Mouse (Mus musculus) MEL (cell line): ENCODE results near the gene Hist1h2bh.

ENCODE experiments used
- CTCF ChIP-seq, 3 experiments: IDR thresholded peaks in 2 of 3; conservative IDR thresholded peaks in 1 of 3; 2 replicates each; pipeline ENCODE4 v1.5.1; 2011 to 2012; ENCODE audit warnings: low read length in 3 of 3, low read depth in 2 of 3, mild to moderate bottlenecking in 2 of 3, improper control_type of control experiment in 1 of 3, inconsistent platforms in 1 of 3, mixed read lengths in 1 of 3, moderate library complexity in 1 of 3; ENCODE audit not compliant: control insufficient read depth in 1 of 3, insufficient read depth in 1 of 3, poor library complexity in 1 of 3, severe bottlenecking in 1 of 3
- E2F4 ChIP-seq: IDR thresholded peaks from 2 replicates; pipeline ENCODE4 v1.6.1; 2011; ENCODE audit warnings: low read depth, low read length, improper control_type of control experiment, borderline replicate concordance
- EP300 ChIP-seq, 2 experiments: IDR thresholded peaks; 2 replicates each; pipeline ENCODE4 v1.6.1; 2011; ENCODE audit warnings: improper control_type of control experiment in 2 of 2, low read length in 2 of 2, low read depth in 1 of 2, mild to moderate bottlenecking in 1 of 2
- GATA1 ChIP-seq: IDR thresholded peaks from 2 replicates; pipeline ENCODE4 v1.6.1; 2011; ENCODE audit warnings: low read depth, low read length, improper control_type of control experiment
- KAT2A ChIP-seq: conservative IDR thresholded peaks from 2 replicates; pipeline ENCODE4 v1.6.1; 2012; ENCODE audit warnings: low read depth, low read length, improper control_type of control experiment, inconsistent platforms
- MAX ChIP-seq: IDR thresholded peaks from 2 replicates; pipeline ENCODE4 v1.6.1; 2011; ENCODE audit warnings: low read length, improper control_type of control experiment
- MEF2A ChIP-seq: IDR thresholded peaks from 2 replicates; pipeline ENCODE4 v1.6.1; 2014; ENCODE audit warnings: low read depth, mild to moderate bottlenecking, inconsistent platforms, low read length, improper control_type of control experiment; ENCODE audit not compliant: poor library complexity, insufficient replicate concordance, severe bottlenecking; ENCODE audit errors: extremely low read depth
- NRF1 ChIP-seq: IDR thresholded peaks from 2 replicates; pipeline ENCODE4 v1.6.1; 2014; ENCODE audit warnings: low read depth, mild to moderate bottlenecking, inconsistent platforms, low read length, improper control_type of control experiment, moderate library complexity; ENCODE audit not compliant: poor library complexity, insufficient read depth, severe bottlenecking
- POLR2A ChIP-seq, 2 experiments: IDR thresholded peaks; 2 replicates each; pipeline ENCODE4 v1.6.1; 2011 to 2012; ENCODE audit warnings: low read length in 2 of 2, mild to moderate bottlenecking in 2 of 2, control low read depth in 1 of 2, improper control_type of control experiment in 1 of 2, low read depth in 1 of 2, moderate library complexity in 1 of 2; ENCODE audit not compliant: control insufficient read depth in 1 of 2, insufficient read depth in 1 of 2, poor library complexity in 1 of 2
- RAD21 ChIP-seq: IDR thresholded peaks from 2 replicates; pipeline ENCODE4 v1.6.1; 2011; ENCODE audit warnings: mild to moderate bottlenecking, low read depth, low read length, improper control_type of control experiment
- SIN3A ChIP-seq: IDR thresholded peaks from 2 replicates; pipeline ENCODE4 v1.6.1; 2012; ENCODE audit warnings: low read length, improper control_type of control experiment, inconsistent platforms
- ZKSCAN1 ChIP-seq: IDR thresholded peaks from 2 replicates; pipeline ENCODE4 v1.6.1; 2012; ENCODE audit warnings: low read depth, mild to moderate bottlenecking, inconsistent platforms, low read length, improper control_type of control experiment, moderate library complexity
- ZNF384 ChIP-seq: IDR thresholded peaks from 2 replicates; pipeline ENCODE4 v1.6.1; 2012; ENCODE audit warnings: low read depth, mild to moderate bottlenecking, inconsistent platforms, low read length, improper control_type of control experiment

- TF ChIP-seq ZKSCAN1 (no peak), CTCF (IDR thresholded peaks at IDR 0.05 in 2 of 3, conservative IDR thresholded peaks at IDR 0.05 in 1 of 3; ENCODE audit: control insufficient read depth in 1 of 3, insufficient read depth in 1 of 3, low read depth in 2 of 3, low read length in 3 of 3, poor library complexity in 1 of 3, severe bottlenecking in 1 of 3) (no peak), NRF1 (no peak), E2F4 (no peak), POLR2A (IDR thresholded peaks at IDR 0.05; ENCODE audit: control insufficient read depth in 1 of 2, insufficient read depth in 1 of 2, low read depth in 1 of 2, low read length in 2 of 2, poor library complexity in 1 of 2) (no peak), EP300 (IDR thresholded peaks at IDR 0.05; ENCODE audit: low read depth in 1 of 2, low read length in 2 of 2) (no peak), RAD21 (no peak), MAX (peak; percentile 30; the same call in 1 of the 2 replicates), GATA1 (0 out of 2 replicates have a peak, but pooled peaks have one; percentile 30), SIN3A (peak; percentile 42; the same call in 1 of the 2 replicates), ZNF384 (no peak), MEF2A (no peak), KAT2A (no peak)
These were observed 51.2 kb downstream of the Hist1h2bh start for GRCm38 (mm10) chr13:23491990-23492389.
